Comparison of ENCODE assay signal across 15 mouse cellular contexts in the genomic region with DNA sequence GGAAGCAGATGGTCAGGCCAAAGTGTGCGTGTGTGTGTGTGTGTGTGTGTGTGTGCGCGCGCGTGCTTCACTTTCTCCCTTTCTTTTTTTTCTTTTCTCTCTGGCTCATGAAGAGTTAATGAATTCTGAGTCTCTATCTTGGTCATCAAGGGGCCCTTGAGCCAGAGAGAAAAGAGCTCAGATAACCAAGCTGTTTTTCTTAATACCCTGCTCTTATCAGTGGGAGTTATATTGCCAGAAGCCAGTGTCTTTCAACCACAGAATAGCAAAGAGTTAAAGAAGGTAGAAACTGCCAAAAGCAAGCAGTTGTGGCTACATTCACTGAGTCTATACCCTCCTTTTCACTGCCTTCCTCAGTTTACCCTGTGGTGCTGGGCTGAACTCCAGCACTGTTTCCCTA.
"Had no signal": no experiment of that assay in that cellular context is flagged by ENCODE, and none has a peak within 500 bp of the region (broad histone marks: within the 10 kb centered on the region; RNA-seq: fewer than 3 reads in every experiment).

No protein-coding gene starts in this region.

- H3K4me2 ChIP-seq: limb, embryonic 13.5 days; midbrain, embryonic 15.5 days; neural tube, embryonic 13.5 days had no signal

- ATAC-seq: intestine, postnatal 0 days; midbrain, embryonic 15.5 days had no signal

- H3K9me3 ChIP-seq: limb, embryonic 13.5 days; midbrain, embryonic 10.5 days; midbrain, embryonic 15.5 days; neural tube, embryonic 13.5 days had no signal

- H3K4me3 ChIP-seq: layer of hippocampus, adult 2 months; limb, embryonic 13.5 days; midbrain, embryonic 10.5 days; midbrain, embryonic 15.5 days; neural tube, embryonic 13.5 days had no signal

- H3K36me3 ChIP-seq: limb, embryonic 13.5 days; midbrain, embryonic 10.5 days; midbrain, embryonic 15.5 days; neural tube, embryonic 13.5 days had no signal

- H3K27ac ChIP-seq: layer of hippocampus, adult 2 months; limb, embryonic 13.5 days; midbrain, embryonic 10.5 days; midbrain, embryonic 15.5 days; neural tube, embryonic 13.5 days had no signal

- DNase-seq: kidney, adult 8-10 months; kidney, postnatal 36 days; left cerebral cortex, postnatal 4 days; lung, adult 18-20 months; retina, postnatal 1 day; right cerebral cortex, postnatal 4 days; spleen, adult 18-20 months; thymus, adult 18-20 months; thymus, postnatal 14 days had no signal

- H3K9ac ChIP-seq: limb, embryonic 13.5 days; midbrain, embryonic 15.5 days; neural tube, embryonic 13.5 days had no signal

- H3K27me3 ChIP-seq: limb, embryonic 13.5 days; midbrain, embryonic 15.5 days; neural tube, embryonic 13.5 days had no signal

- H3K4me1 ChIP-seq: midbrain, embryonic 15.5 days had no signal
